Mouse (Mus musculus) hindbrain, embryonic 12.5 days (tissue): Measurements from ENCODE around the gene Spag6. TPM values are rescaled to one million over a fixed set of nuclear protein-coding genes. Genes with fewer than 3 reads are reported as not detected.

Experiments used
- ATAC-seq: fragments of 200-750 bp; cut with Nextera tagmentation; 2 replicates; pipeline ENCODE4 v1.8.0; 2017; ENCODE audit warnings: moderate TSS enrichment; ENCODE audit not compliant: low FRiP score
- H3K27ac ChIP-seq: fragments of 300-500 bp; sonication (generic); 2 replicates; pipeline ENCODE4 v1.5.1; 2016; ENCODE audit warnings: mild to moderate bottlenecking
- H3K27me3 ChIP-seq: fragments of 300-500 bp; sonication (generic); 2 replicates; pipeline ENCODE4 v1.6.1; 2016; ENCODE audit warnings: mild to moderate bottlenecking
- H3K36me3 ChIP-seq: fragments of 300-500 bp; sonication (generic); 2 replicates; pipeline ENCODE4 v1.6.1; 2016; ENCODE audit warnings: mild to moderate bottlenecking
- H3K4me1 ChIP-seq: fragments of 300-500 bp; sonication (generic); 2 replicates; pipeline ENCODE4 v1.6.1; 2016
- H3K4me2 ChIP-seq: fragments of 300-500 bp; sonication (generic); replicated peaks from 2 replicates; pipeline ENCODE4 v1.6.1; 2016; ENCODE audit warnings: mild to moderate bottlenecking
- H3K4me3 ChIP-seq: fragments of 300-500 bp; sonication (generic); 2 replicates; pipeline ENCODE4 v1.5.1; 2016; ENCODE audit warnings: mild to moderate bottlenecking
- H3K9ac ChIP-seq: fragments of 300-500 bp; sonication (generic); 2 replicates; pipeline ENCODE4 v1.6.1; 2016; ENCODE audit warnings: mild to moderate bottlenecking, moderate library complexity
- H3K9me3 ChIP-seq: fragments of 300-500 bp; sonication (generic); replicated peaks from 2 replicates; pipeline ENCODE4 v1.6.1; 2016; ENCODE audit warnings: mild to moderate bottlenecking
- WGBS: fragments of 180-500 bp; shearing (Covaris S2); methylation state at CpG from one replicate; pipeline ENCODE4 v1.1.7; 2016; 5-methylcytosine and 5-hydroxymethylcytosine counted together
- polyA plus RNA-seq: library from polyadenylated mRNA; unstranded; fragments of >200 nt; fragmentation: Nextera tagmentation; extraction: Ambion mirVana; gene quantifications from 2 replicates; pipeline ENCODE4 v1.2.1, GENCODE M21; 2016

Spag6 gene
- polyA plus RNA-seq, 1 experiment from 2014 or later, result 0.22 TPM

DNA sequence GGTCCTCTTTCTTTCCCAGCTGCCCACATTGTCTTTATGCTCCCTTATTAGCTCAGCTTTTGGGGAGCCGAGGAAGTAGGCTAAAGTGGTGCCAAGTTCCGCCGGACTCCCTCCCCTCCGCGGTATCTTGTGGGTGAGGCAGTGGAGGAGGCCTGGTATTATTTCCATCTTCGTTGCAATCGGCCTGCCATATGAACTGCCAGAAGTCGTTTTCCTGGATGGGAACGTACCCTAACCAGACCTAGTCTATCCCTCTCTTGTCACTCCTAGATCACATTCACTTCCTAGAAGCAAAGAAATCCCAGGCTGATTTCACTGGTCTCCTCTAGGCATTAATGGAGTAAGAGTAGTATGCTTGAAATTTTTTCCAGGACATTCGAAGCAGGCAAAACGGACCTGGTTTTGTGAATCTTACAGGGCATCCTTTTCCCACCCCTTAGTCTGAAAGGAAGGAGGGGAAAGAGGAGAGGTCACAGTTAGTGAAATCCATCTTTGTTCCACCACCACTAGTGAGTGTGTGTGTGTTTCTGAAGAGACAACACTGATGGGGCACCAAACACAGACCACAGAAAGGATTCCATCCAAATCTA is 5.7 kb downstream of the Spag6 start:
- H3K4me2 ChIP-seq, result no peak overlapping the region
- no peak overlapping the region for H3K4me3 ChIP-seq
- H3K9me3 ChIP-seq, result no peaks in the 10 kb centered on the region
- H3K4me1 ChIP-seq, result peaks cover 7% of the 10 kb centered on the region
- H3K27ac ChIP-seq, result no peak overlapping the region
- no peak overlapping the region for H3K9ac ChIP-seq
- no peaks in the 10 kb centered on the region for H3K36me3 ChIP-seq
- peaks cover 64% of the 10 kb centered on the region for H3K27me3 ChIP-seq
- no peak for ATAC-seq
- 0% methylated on average over 11 of the region's 11 CpGs for WGBS

GRCm38 (mm10) chr2:18710356-18710755 is 16.5 kb downstream of the Spag6 start:
- 78% methylated on average over 3 of the region's 3 CpGs for WGBS
- H3K9me3 ChIP-seq, result no peaks in the 10 kb centered on the region
- no peaks in the 10 kb centered on the region for H3K36me3 ChIP-seq
- H3K27ac ChIP-seq, result no peak overlapping the region
- H3K4me2 ChIP-seq, result no peak overlapping the region
- no peaks in the 10 kb centered on the region for H3K4me1 ChIP-seq
- no peak overlapping the region for H3K4me3 ChIP-seq
- H3K9ac ChIP-seq, result no peak overlapping the region
- ATAC-seq, result no peak
- H3K27me3 ChIP-seq, result peaks cover 1% of the 10 kb centered on the region

GRCm38 (mm10) chr2:18713071-18713470 is 19.2 kb downstream of the Spag6 start:
- Histone ChIP-seq H3K9me3 (no peaks in the 10 kb centered on the region), H3K9ac (no peak overlapping the region), H3K27me3 (no peaks in the 10 kb centered on the region; the same call in 1 of the 2 replicates), H3K36me3 (no peaks in the 10 kb centered on the region), H3K4me3 (no peak overlapping the region), H3K27ac (no peak overlapping the region), H3K4me2 (no peak overlapping the region), H3K4me1 (no peaks in the 10 kb centered on the region)
- no peak for ATAC-seq
- 72% methylated on average over 2 of the region's 2 CpGs for WGBS

DNA sequence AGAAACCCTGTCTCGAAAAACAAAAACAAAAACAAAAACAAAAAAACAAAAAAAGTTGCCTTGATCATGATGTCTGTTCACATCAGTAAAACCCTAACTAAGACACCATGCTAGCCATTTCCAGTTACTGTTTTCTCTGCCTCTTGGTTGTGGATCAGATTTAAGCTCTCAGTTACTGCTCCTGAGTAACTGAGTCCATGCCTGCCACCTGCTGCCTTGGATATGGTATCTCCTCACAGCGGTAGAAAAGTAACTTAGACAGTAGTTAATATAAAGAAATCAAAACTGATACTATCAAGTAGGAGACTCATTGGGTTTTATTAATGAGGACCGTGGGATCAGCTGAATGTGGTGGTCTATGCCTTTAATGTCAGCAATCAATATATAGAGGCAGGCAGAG is 20.5 kb downstream of the Spag6 start:
- ATAC-seq, result no peak
- WGBS, result 78% methylated on average over 3 of the region's 3 CpGs
- H3K9ac ChIP-seq, result no peak overlapping the region
- no peaks in the 10 kb centered on the region for H3K9me3 ChIP-seq
- H3K27ac ChIP-seq, result no peak overlapping the region
- no peaks in the 10 kb centered on the region; the same call in 1 of the 2 replicates for H3K27me3 ChIP-seq
- no peak overlapping the region for H3K4me2 ChIP-seq
- no peaks in the 10 kb centered on the region for H3K36me3 ChIP-seq
- no peaks in the 10 kb centered on the region for H3K4me1 ChIP-seq
- no peak overlapping the region for H3K4me3 ChIP-seq

DNA sequence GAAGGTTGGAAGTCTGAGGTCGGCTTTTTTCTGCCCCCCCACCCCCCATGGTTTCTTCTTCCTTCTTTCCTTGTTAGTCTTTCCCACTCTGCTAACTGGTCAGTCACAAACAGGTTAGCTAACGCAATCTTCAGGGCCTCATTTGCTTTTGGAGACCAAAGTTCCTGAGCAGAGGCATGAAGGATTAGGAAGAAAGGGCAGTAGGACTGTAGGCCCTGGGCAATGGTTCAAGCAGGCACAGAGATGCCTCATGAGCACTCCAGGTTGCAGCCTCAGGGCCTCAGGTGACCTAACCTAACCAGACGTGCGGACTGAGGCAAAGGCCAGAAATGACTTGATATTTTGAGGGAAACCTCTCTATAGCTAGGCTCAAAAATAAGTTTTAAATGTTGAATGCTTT is 24.7 kb downstream of the Spag6 start:
- Histone ChIP-seq H3K4me3 (no peak overlapping the region), H3K4me2 (no peak overlapping the region), H3K27ac (no peak overlapping the region), H3K36me3 (no peaks in the 10 kb centered on the region), H3K9ac (no peak overlapping the region), H3K27me3 (no peaks in the 10 kb centered on the region; the same call in 1 of the 2 replicates), H3K4me1 (no peaks in the 10 kb centered on the region), H3K9me3 (no peaks in the 10 kb centered on the region)
- WGBS, result 79% methylated on average over 4 of the region's 4 CpGs
- no peak for ATAC-seq

- no peak overlapping the region for H3K4me3 ChIP-seq
- no peak overlapping the region for H3K4me2 ChIP-seq
- 73% methylated on average over 3 of the region's 3 CpGs for WGBS
- no peaks in the 10 kb centered on the region for H3K27me3 ChIP-seq
- no peaks in the 10 kb centered on the region for H3K36me3 ChIP-seq
- ATAC-seq, result no peak
- no peak overlapping the region for H3K9ac ChIP-seq
- no peaks in the 10 kb centered on the region for H3K4me1 ChIP-seq
- H3K27ac ChIP-seq, result no peak overlapping the region
- H3K9me3 ChIP-seq, result no peaks in the 10 kb centered on the region
Observed at GRCm38 (mm10) chr2:18722208-18722830, 28.5 kb downstream of the Spag6 start.

DNA sequence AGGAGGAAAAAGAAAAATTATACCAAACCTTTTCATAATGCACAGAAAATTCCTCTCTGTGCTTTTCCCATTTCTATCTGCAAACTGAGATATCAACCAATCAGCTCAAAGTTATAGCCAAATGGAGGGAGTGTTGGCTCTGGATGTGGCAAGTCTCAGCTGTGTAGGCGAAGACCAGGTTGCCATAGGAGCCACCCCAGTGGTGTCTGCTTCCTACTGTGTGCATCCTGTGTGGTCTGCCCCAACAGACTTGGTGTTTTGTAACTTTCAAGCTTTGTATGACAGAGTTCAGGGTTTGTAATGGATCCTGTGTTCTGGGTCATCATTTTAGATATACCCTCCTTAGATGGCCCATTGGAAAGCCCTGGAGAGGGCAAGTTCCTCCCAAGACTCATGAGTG is 30.6 kb downstream of the Spag6 start:
- Histone ChIP-seq H3K4me1 (no peaks in the 10 kb centered on the region), H3K36me3 (no peaks in the 10 kb centered on the region), H3K9me3 (no peaks in the 10 kb centered on the region), H3K27me3 (no peaks in the 10 kb centered on the region), H3K27ac (no peak overlapping the region), H3K4me2 (no peak overlapping the region), H3K9ac (no peak overlapping the region), H3K4me3 (no peak overlapping the region)
- WGBS, result 75% methylated on average over 1 of the region's 1 CpGs
- no peak for ATAC-seq

- no peaks in the 10 kb centered on the region for H3K27me3 ChIP-seq
- H3K27ac ChIP-seq, result no peak overlapping the region
- H3K4me1 ChIP-seq, result no peaks in the 10 kb centered on the region
- no peaks in the 10 kb centered on the region for H3K9me3 ChIP-seq
- no peak overlapping the region for H3K4me2 ChIP-seq
- no peaks in the 10 kb centered on the region for H3K36me3 ChIP-seq
- WGBS, result 86% methylated on average over 4 of the region's 4 CpGs
- H3K4me3 ChIP-seq, result no peak overlapping the region
- no peak overlapping the region for H3K9ac ChIP-seq
- no peak for ATAC-seq
Observed at GRCm38 (mm10) chr2:18725880-18726279, 32.0 kb downstream of the Spag6 start.

DNA sequence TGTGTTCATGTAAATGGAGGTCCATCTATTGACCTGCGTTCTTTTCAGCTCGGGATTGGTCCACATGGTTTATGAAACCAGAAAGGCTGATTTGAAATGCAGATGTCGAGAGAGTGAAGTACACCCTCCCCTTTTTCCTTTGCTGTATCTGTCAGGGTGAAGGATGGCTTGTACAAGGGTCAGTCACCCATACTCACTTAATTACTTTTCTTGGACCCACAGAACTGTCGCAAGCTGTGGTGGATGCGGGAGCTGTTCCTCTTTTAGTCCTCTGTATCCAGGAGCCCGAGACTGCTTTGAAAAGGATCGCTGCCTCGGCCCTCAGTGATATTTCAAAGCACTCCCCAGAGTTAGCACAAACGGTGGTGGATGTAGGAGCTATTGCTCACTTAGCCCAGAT is 37.9 kb downstream of the Spag6 start:
- Histone ChIP-seq H3K4me1 (0 out of 2 replicates have a peak, but pooled peaks cover 7% of the 10 kb centered on the region), H3K4me2 (peak overlapping the region; percentile 32), H3K9me3 (no peaks in the 10 kb centered on the region), H3K27me3 (no peaks in the 10 kb centered on the region), H3K9ac (no peak overlapping the region), H3K4me3 (no peak overlapping the region), H3K36me3 (no peaks in the 10 kb centered on the region), H3K27ac (no peak overlapping the region)
- peak; percentile 86 for ATAC-seq
- WGBS, result 17% methylated on average over 9 of the region's 9 CpGs

GRCm38 (mm10) chr2:18734394-18735127 is 40.7 kb downstream of the Spag6 start:
- no peaks in the 10 kb centered on the region for H3K9me3 ChIP-seq
- ATAC-seq, result no peak
- no peaks in the 10 kb centered on the region for H3K27me3 ChIP-seq
- no peak overlapping the region for H3K4me3 ChIP-seq
- H3K4me1 ChIP-seq, result 0 out of 2 replicates have a peak, but pooled peaks cover 7% of the 10 kb centered on the region
- 41% methylated on average over 5 of the region's 5 CpGs for WGBS
- no peak overlapping the region for H3K9ac ChIP-seq
- no peaks in the 10 kb centered on the region for H3K36me3 ChIP-seq
- H3K4me2 ChIP-seq, result no peak overlapping the region
- H3K27ac ChIP-seq, result no peak overlapping the region

DNA sequence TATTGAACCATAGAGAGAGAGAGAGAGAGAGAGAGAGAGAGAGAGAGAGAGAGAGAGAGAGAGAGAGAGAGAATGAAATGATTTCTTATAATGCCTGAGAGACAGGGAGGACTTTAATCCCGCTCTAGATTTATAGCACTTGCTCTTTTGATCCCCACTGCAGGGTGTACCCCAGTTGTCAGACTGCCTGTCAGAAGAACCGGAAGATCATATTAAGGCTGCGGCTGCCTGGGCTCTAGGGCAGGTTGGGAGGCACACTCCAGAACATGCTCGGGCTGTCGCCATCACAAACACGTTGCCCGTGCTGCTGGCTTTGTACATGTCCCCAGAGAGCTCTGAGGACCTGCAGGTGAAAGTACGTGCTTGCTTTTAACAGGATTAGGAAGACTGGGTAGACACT is 43.2 kb downstream of the Spag6 start:
- no peaks in the 10 kb centered on the region for H3K9me3 ChIP-seq
- no peak overlapping the region for H3K27ac ChIP-seq
- no peaks in the 10 kb centered on the region for H3K27me3 ChIP-seq
- 0 out of 2 replicates have a peak, but pooled peaks cover 2% of the 10 kb centered on the region for H3K4me1 ChIP-seq
- no peak overlapping the region for H3K4me2 ChIP-seq
- no peak overlapping the region for H3K4me3 ChIP-seq
- WGBS, result 53% methylated on average over 8 of the region's 8 CpGs
- H3K36me3 ChIP-seq, result no peaks in the 10 kb centered on the region
- H3K9ac ChIP-seq, result no peak overlapping the region
- ATAC-seq, result no peak

- no peak for ATAC-seq
- no peaks in the 10 kb centered on the region for H3K36me3 ChIP-seq
- no peaks in the 10 kb centered on the region for H3K9me3 ChIP-seq
- H3K9ac ChIP-seq, result no peak overlapping the region
- H3K27me3 ChIP-seq, result no peaks in the 10 kb centered on the region
- H3K4me3 ChIP-seq, result no peak overlapping the region
- 48% methylated on average over 2 of the region's 2 CpGs for WGBS
- no peak overlapping the region for H3K27ac ChIP-seq
- H3K4me1 ChIP-seq, result no peaks in the 10 kb centered on the region
- no peak overlapping the region for H3K4me2 ChIP-seq
Observed at GRCm38 (mm10) chr2:18739216-18739615, 45.4 kb downstream of the Spag6 start.
